Mouse (Mus musculus): ENCODE data around the gene Gm3285.

GRCm38 (mm10) chr10:77861675-77862074, at the start of gene Gm3285:
- TF ChIP-seq EP300 (IDR thresholded peaks at IDR 0.05; ENCODE audit: low read depth) (no peak), CTCF (IDR thresholded peaks at IDR 0.05; ENCODE audit: low read depth) (no peak)
